Mouse (Mus musculus): ENCODE results near the gene Ino80e. TPM values are rescaled to one million over a fixed set of nuclear protein-coding genes. Genes with fewer than 3 reads are reported as not detected.
A peak's percentile ranks its signal among the peaks of the same experiment; 100 is the strongest.

The Ino80e gene
- total and polyA plus RNA-seq, 2 experiments from 2014 or later = 62.8 to 102 TPM

DNA sequence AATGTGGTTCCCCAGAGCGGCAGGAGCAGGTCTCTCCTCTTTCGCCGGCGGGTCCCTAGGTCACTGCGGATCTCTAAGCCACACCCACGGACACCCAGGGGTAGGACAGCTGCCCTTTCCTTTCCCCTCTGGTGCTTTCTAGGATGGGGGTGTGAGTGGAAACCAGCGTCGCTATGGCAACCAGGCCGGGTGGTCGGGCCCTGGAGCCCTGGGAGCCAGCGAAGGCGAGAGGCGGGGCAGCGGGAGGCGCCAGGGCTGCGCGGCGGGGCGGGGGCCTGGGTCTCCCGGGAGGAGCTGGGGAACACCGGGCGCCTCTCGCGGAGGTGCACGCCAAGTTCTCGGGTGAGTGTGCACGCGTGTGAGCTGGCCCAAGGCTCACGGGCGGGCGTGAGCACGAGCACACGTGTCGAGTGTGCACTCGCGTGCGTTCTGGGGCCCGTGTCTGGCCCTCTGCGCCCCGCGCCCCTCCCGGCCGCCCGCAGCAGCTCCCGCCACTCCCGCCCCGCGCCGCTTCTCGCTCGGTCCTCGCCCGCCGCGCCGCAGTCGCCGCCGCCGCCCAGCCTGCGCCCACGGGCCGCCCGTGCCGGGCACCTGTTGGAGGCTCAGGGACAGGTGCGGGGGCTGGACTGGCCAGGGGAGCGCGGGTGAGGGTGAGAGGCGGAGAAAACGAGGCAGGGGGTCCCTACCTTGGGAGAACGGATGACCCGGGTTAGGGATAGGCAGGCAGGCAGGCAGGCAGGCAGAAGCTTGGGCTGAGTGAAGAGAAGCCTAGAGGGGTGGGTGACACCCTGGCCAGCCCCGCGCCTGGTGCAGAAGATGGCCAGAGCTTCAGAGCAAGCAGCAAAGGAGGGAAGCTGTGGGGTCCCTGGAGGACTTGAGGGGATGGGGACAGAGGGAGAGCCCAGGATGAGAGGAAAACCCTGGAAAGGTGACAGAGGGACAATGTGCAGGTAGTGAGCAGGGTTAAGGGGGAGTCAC is 14.5 kb downstream of the Ino80e start:
- peak overlapping the region; percentile 65 for H3K4me3 ChIP-seq (ENCODE audit: low read depth, low read length)
- no peak for TF ChIP-seq CTCF (IDR thresholded peaks at IDR 0.05; ENCODE audit: low read depth)
- peaks cover 15% of the 10 kb centered on the region for H3K36me3 ChIP-seq (ENCODE audit: insufficient read depth)
- H3K9me3 ChIP-seq (ENCODE audit: low read length) = no peaks in the 10 kb centered on the region
- H3K9ac ChIP-seq = peak overlapping the region; percentile 71
- WGBS = under 1% methylated on average over 74 of the region's 74 CpGs
- ATAC-seq (peak; percentile 68), DNase-seq (peak; percentile 75)
- H3K4me2 ChIP-seq (ENCODE audit: low read depth) = peak overlapping the region; percentile 99
- no peaks in the 10 kb centered on the region for H3K27me3 ChIP-seq (ENCODE audit: insufficient read depth, low read length)
- H3K4me1 ChIP-seq (ENCODE audit: insufficient read depth) = 0 out of 2 replicates have a peak, but pooled peaks cover 11% of the 10 kb centered on the region
- peak overlapping the region; percentile 50; the same call in 1 of the 2 replicates for H3K27ac ChIP-seq (ENCODE audit: low read depth, low read length)

DNA sequence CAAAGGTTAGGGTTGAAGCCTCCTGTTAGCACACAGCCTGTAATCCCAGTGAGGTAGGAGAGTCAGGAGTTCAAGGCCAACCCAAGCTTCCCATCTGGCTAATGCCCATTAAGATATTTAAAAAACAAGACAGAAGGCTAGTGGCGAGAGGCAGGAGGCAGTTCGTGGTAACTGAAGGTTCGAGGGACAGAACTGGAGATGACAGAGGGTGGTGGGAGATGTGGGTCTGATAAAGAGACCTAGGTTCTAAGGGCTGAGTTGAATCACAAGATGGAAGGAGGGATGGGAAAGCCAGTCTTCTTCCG is 15.1 kb downstream of the Ino80e start, which contains the start of gene Doc2a:
Gene Doc2a (plus strand): TSS at position 301 of the 305 bp plus-strand sequence.
- no peak for TF ChIP-seq CTCF (IDR thresholded peaks at IDR 0.05; ENCODE audit: low read depth)
- peak within 1 kb of the TSS; percentile 50 for H3K27ac ChIP-seq (ENCODE audit: low read depth, low read length)
- peak within 1 kb of the TSS; percentile 99 for H3K4me2 ChIP-seq (ENCODE audit: low read depth)
- H3K4me3 ChIP-seq (ENCODE audit: low read depth, low read length) = peak within 1 kb of the TSS; percentile 65
- no peaks in the 10 kb centered on the region for H3K9me3 ChIP-seq (ENCODE audit: low read length)
- WGBS = 27% methylated on average over 4 of the region's 4 CpGs
- H3K9ac ChIP-seq = peak within 1 kb of the TSS; percentile 71
- H3K36me3 ChIP-seq (ENCODE audit: insufficient read depth) = peaks cover 8% of the 10 kb centered on the region
- H3K4me1 ChIP-seq (ENCODE audit: insufficient read depth) = 0 out of 2 replicates have a peak, but pooled peaks cover 11% of the 10 kb centered on the region
- ATAC-seq (no peak), DNase-seq (no peak)
- H3K27me3 ChIP-seq (ENCODE audit: insufficient read depth, low read length) = no peaks in the 10 kb centered on the region

DNA sequence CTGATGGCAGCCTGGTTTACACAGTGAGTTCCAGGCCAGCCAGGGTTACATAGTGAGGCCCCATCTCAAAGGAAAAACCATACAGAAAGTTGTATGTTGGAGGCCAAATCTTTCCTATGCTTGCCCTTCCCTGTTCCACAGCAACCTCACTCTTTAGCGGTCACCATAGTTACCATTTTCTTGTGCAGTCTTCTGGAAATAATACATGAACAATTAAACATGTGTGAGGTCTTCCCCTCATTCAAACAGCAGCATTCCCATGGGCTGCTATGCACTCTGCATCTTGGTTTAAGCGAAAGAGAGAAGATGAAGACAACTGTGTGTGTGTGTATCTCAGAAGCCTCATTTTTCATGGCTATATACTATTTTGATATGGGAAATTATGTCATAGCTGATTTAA is 16.7 kb downstream of the Ino80e start:
- Histone ChIP-seq H3K4me1 (ENCODE audit: insufficient read depth) (0 out of 2 replicates have a peak, but pooled peaks cover 11% of the 10 kb centered on the region), H3K27ac (ENCODE audit: low read depth, low read length) (no peak overlapping the region), H3K27me3 (ENCODE audit: insufficient read depth, low read length) (no peaks in the 10 kb centered on the region), H3K36me3 (ENCODE audit: insufficient read depth) (no peaks in the 10 kb centered on the region), H3K9me3 (ENCODE audit: low read length) (no peaks in the 10 kb centered on the region), H3K9ac (no peak overlapping the region), H3K4me2 (ENCODE audit: low read depth) (no peak overlapping the region), H3K4me3 (ENCODE audit: low read depth, low read length) (no peak overlapping the region)
- 27% methylated on average over 2 of the region's 2 CpGs for WGBS
- ATAC-seq = no peak
- DNase-seq = no peak
- no peak for TF ChIP-seq CTCF (IDR thresholded peaks at IDR 0.05; ENCODE audit: low read depth)

DNA sequence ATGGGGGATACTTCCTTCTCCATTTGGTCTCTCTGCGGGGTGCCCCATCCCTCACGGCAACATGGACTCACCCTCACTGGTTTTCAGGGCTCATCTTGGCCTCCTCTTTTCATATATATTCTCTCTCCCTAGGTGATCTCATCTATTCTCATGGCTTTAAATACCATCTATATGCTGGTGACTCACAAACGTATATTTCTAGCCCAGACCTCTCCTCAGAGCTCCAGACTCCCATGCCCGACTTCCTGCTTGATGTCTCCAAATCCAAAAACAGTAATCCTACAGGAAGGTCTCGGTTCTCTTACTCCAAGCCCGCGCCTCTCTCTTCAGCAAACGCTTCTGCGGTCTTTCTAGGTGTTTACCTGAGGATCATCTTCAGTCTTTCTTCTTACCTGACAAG is 18.9 kb downstream of the Ino80e start:
- H3K27me3 ChIP-seq (ENCODE audit: insufficient read depth, low read length) = no peaks in the 10 kb centered on the region
- WGBS = 83% methylated on average over 9 of the region's 9 CpGs
- H3K9ac ChIP-seq = no peak overlapping the region
- H3K4me2 ChIP-seq (ENCODE audit: low read depth) = no peak overlapping the region
- H3K4me3 ChIP-seq (ENCODE audit: low read depth, low read length) = no peak overlapping the region
- H3K4me1 ChIP-seq (ENCODE audit: insufficient read depth) = 0 out of 2 replicates have a peak, but pooled peaks cover 6% of the 10 kb centered on the region
- DNase-seq (no peak), ATAC-seq (no peak)
- no peaks in the 10 kb centered on the region for H3K9me3 ChIP-seq (ENCODE audit: low read length)
- H3K36me3 ChIP-seq (ENCODE audit: insufficient read depth) = no peaks in the 10 kb centered on the region
- TF ChIP-seq CTCF (IDR thresholded peaks at IDR 0.05; ENCODE audit: low read depth) = no peak
- no peak overlapping the region for H3K27ac ChIP-seq (ENCODE audit: low read depth, low read length)

DNA sequence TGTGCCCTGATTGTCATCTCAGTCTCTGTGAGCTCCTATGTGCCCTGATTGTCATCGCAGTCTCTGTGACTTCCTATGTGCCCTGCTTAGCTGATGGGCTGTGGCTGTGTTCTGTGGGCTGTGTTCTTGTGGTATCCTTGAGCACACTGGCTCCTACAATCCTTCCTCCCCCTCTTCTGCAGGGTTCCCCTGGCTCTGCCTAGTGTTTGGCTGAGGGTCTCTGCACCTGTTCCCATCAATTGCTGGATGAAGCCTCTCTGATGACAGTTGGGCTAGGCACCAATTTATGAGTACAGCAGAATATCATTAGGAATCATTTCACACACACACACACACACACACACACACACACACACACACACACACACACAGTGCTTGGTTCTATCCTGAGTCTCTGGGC is 28.9 kb downstream of the Ino80e start:
- DNase-seq (no peak), ATAC-seq (no peak)
- no peak for TF ChIP-seq CTCF (IDR thresholded peaks at IDR 0.05; ENCODE audit: low read depth)
- no peak overlapping the region for H3K4me2 ChIP-seq (ENCODE audit: low read depth)
- 100% methylated on average over 1 of the region's 1 CpGs for WGBS
- no peak overlapping the region for H3K9ac ChIP-seq
- no peak overlapping the region for H3K4me3 ChIP-seq (ENCODE audit: low read depth, low read length)
- H3K4me1 ChIP-seq (ENCODE audit: insufficient read depth) = no peaks in the 10 kb centered on the region
- H3K9me3 ChIP-seq (ENCODE audit: low read length) = no peaks in the 10 kb centered on the region
- H3K36me3 ChIP-seq (ENCODE audit: insufficient read depth) = peaks cover 15% of the 10 kb centered on the region
- no peaks in the 10 kb centered on the region for H3K27me3 ChIP-seq (ENCODE audit: insufficient read depth, low read length)
- H3K27ac ChIP-seq (ENCODE audit: low read depth, low read length) = no peak overlapping the region

DNA sequence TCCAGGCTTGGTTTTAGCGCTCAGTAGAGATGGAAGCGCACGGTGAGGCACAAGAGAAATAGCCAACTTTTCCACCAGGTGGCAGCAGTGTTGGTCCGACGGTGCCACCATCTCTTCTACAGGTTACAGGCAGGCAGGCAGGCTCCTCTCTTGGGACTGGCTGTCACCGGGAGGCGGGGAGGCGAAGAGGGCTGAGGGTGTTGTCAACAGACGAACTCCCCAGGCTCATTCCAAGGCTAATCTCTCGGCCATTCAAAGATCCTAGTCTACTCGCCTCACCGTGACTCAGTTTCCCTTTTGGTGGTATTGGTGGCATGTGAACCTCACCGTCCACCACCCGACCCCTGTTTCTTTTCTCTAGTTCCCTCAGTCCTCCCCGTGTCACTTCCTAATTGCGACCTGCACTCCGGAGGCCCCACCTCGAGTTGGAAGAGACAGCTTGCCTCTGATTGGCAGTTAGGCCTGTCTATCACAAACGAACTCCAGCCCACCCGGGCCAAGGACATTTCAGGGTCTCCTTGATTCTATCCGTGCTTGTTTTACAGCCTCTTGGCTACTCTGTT is 30.1 kb downstream of the Ino80e start:
- Histone ChIP-seq H3K4me2 (ENCODE audit: low read depth) (peak overlapping the region; percentile 48), H3K36me3 (ENCODE audit: insufficient read depth) (peaks cover 20% of the 10 kb centered on the region), H3K4me3 (ENCODE audit: low read depth, low read length) (peak overlapping the region; percentile 19), H3K27ac (ENCODE audit: low read depth, low read length) (no peak overlapping the region), H3K9me3 (ENCODE audit: low read length) (no peaks in the 10 kb centered on the region), H3K4me1 (ENCODE audit: insufficient read depth) (no peaks in the 10 kb centered on the region), H3K27me3 (ENCODE audit: insufficient read depth, low read length) (no peaks in the 10 kb centered on the region), H3K9ac (peak overlapping the region; percentile 33; the same call in 1 of the 2 replicates)
- WGBS = 1% methylated on average over 21 of the region's 21 CpGs
- peak; percentile 94 for ATAC-seq
- peak; percentile 92 for TF ChIP-seq CTCF (IDR thresholded peaks at IDR 0.05; ENCODE audit: low read depth)
- peak; percentile 86 for DNase-seq

DNA sequence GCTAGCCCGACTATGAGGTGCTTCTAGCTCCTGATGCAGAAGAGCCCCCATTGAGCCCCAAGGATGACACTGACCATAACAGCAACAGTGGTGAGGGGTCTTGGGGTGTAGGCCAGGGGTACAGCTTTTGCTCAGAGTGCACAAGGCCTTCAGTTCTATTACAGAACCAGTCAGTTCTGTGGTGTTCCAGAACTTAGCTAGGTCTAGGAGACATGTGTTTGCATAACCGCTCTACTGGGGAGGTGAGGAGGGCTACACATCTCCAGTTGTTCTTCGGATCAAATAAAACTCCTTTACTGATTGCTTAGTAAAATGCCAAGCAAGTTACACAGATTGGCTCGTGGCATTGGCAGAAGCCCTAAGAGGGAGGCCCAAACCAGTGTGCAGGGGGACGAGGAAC is 30.6 kb downstream of the Ino80e start, which contains the start of gene 4930451I11Rik:
Gene 4930451I11Rik (minus strand): TSS at position 101 of the 400 bp plus-strand sequence.
- no peak for ATAC-seq
- Histone ChIP-seq H3K9me3 (ENCODE audit: low read length) (no peaks in the 10 kb centered on the region), H3K4me2 (ENCODE audit: low read depth) (peak within 1 kb of the TSS; percentile 48), H3K4me1 (ENCODE audit: insufficient read depth) (no peaks in the 10 kb centered on the region), H3K9ac (peak within 1 kb of the TSS; percentile 33; the same call in 1 of the 2 replicates), H3K36me3 (ENCODE audit: insufficient read depth) (peaks cover 22% of the 10 kb centered on the region), H3K27ac (ENCODE audit: low read depth, low read length) (no peak within 1 kb of the TSS), H3K4me3 (ENCODE audit: low read depth, low read length) (peak within 1 kb of the TSS; percentile 19), H3K27me3 (ENCODE audit: insufficient read depth, low read length) (no peaks in the 10 kb centered on the region)
- no peak for DNase-seq
- WGBS = 49% methylated on average over 5 of the region's 5 CpGs
- TF ChIP-seq CTCF (IDR thresholded peaks at IDR 0.05; ENCODE audit: low read depth) = no peak

Measured in forebrain, postnatal 0 days (tissue).